Mouse (Mus musculus) midbrain, embryonic 14.5 days (tissue): ENCODE results near the gene Sugp1. TPM values are rescaled to one million over a fixed set of nuclear protein-coding genes. Genes with fewer than 3 reads are reported as not detected.
A peak's percentile ranks its signal among the peaks of the same experiment; 100 is the strongest.

Experiments
- ATAC-seq: fragments of 200-750 bp; cut with Nextera tagmentation; 2 replicates; pipeline ENCODE4 v1.8.0; 2017; ENCODE audit warnings: moderate number of reproducible peaks, moderate library complexity; ENCODE audit not compliant: low FRiP score, low TSS enrichment
- DNase-seq: peaks from one replicate; pipeline ENCODE4 v3.0.0-alpha.2; 2015
- H3K27ac ChIP-seq: fragments of 300-500 bp; sonication (generic); replicated peaks from 2 replicates; pipeline ENCODE4 v1.5.1; 2014; ENCODE audit warnings: mild to moderate bottlenecking, low read depth, low read length, moderate library complexity
- H3K27me3 ChIP-seq: fragments of 300-500 bp; sonication (generic); 2 replicates; pipeline ENCODE4 v1.6.1; 2014; ENCODE audit warnings: low read length, control low read depth, mixed read lengths; ENCODE audit not compliant: control insufficient read depth, insufficient read depth
- H3K36me3 ChIP-seq: fragments of 300-500 bp; sonication (generic); 2 replicates; pipeline ENCODE4 v1.6.1; 2014; ENCODE audit warnings: low read length, control low read depth; ENCODE audit not compliant: control insufficient read depth, insufficient read depth
- H3K4me1 ChIP-seq: fragments of 300-500 bp; sonication (generic); 2 replicates; pipeline ENCODE4 v1.6.1; 2014; ENCODE audit warnings: mild to moderate bottlenecking, antibody characterized with exemption, low read length, control low read depth; ENCODE audit not compliant: control insufficient read depth, insufficient read depth
- H3K4me2 ChIP-seq: fragments of 300-500 bp; sonication (generic); 2 replicates; pipeline ENCODE4 v1.6.1; 2014; ENCODE audit warnings: mild to moderate bottlenecking, low read length, moderate library complexity
- H3K4me3 ChIP-seq: fragments of 300-500 bp; sonication (generic); replicated peaks from 2 replicates; pipeline ENCODE4 v1.5.1; 2014; ENCODE audit warnings: low read depth, low read length
- H3K9ac ChIP-seq: fragments of 300-500 bp; sonication (generic); replicated peaks from 2 replicates; pipeline ENCODE4 v1.6.1; 2014; ENCODE audit warnings: mild to moderate bottlenecking, low read length, moderate library complexity
- H3K9me3 ChIP-seq: fragments of 300-500 bp; sonication (generic); 2 replicates; pipeline ENCODE4 v1.6.1; 2016; ENCODE audit warnings: low read length, control low read depth, mixed read lengths; ENCODE audit not compliant: control insufficient read depth
- WGBS: fragments of 180-500 bp; shearing (Covaris S2); extraction: QIAGEN DNeasy Blood & Tissue Kit; methylation state at CpG from one replicate; pipeline ENCODE4 v1.1.7; 2014; 5-methylcytosine and 5-hydroxymethylcytosine counted together
- polyA plus RNA-seq: library from polyadenylated mRNA; unstranded; fragments of >200 nt; fragmentation: Nextera tagmentation; extraction: Ambion mirVana; gene quantifications from 2 replicates; pipeline ENCODE4 v1.2.1, GENCODE M21; 2014

Gene Sugp1
- polyA plus RNA-seq, 1 experiment from 2014 or later = 52.7 TPM

- Histone ChIP-seq H3K4me1 (peaks cover 27% of the 10 kb centered on the region; the same call in 1 of the 2 replicates), H3K9me3 (no peaks in the 10 kb centered on the region), H3K27ac (no peak overlapping the region), H3K4me3 (no peak overlapping the region), H3K36me3 (no peaks in the 10 kb centered on the region), H3K4me2 (no peak overlapping the region), H3K9ac (no peak overlapping the region), H3K27me3 (peaks cover 69% of the 10 kb centered on the region)
- ATAC-seq (no peak), DNase-seq (no peak)
- 8% methylated on average over 7 of the region's 7 CpGs for WGBS
Measured at GRCm38 (mm10) chr8:70087237-70087636, 44.6 kb downstream of the Sugp1 start.

- peaks cover 61% of the 10 kb centered on the region for H3K27me3 ChIP-seq
Measured at GRCm38 (mm10) chr8:70087836-70088650, 45.4 kb downstream of the Sugp1 start.

GRCm38 (mm10) chr8:70089296-70089960, 46.8 kb downstream of the Sugp1 start:
- Histone ChIP-seq H3K4me2 (no peak overlapping the region), H3K4me3 (no peak overlapping the region), H3K4me1 (peaks cover 22% of the 10 kb centered on the region; the same call in 1 of the 2 replicates), H3K36me3 (peaks cover 9% of the 10 kb centered on the region), H3K9ac (no peak overlapping the region; the same call in 1 of the 2 replicates), H3K27ac (no peak overlapping the region; the same call in 1 of the 2 replicates), H3K27me3 (peaks cover 47% of the 10 kb centered on the region), H3K9me3 (no peaks in the 10 kb centered on the region)
- peak; percentile 61 for DNase-seq
- 35% methylated on average over 9 of the region's 9 CpGs for WGBS
- no peak for ATAC-seq

More at GRCm38 (mm10) chr8:70087836-70088650, 45.4 kb downstream of the Sugp1 start:
- H3K4me3 ChIP-seq = peak overlapping the region; percentile 43
- H3K4me1 ChIP-seq = peaks cover 27% of the 10 kb centered on the region; the same call in 1 of the 2 replicates
- 4% methylated on average over 56 of the region's 56 CpGs for WGBS
- H3K9me3 ChIP-seq = no peaks in the 10 kb centered on the region
- no peaks in the 10 kb centered on the region for H3K36me3 ChIP-seq
- peak overlapping the region; percentile 54 for H3K9ac ChIP-seq
- peak overlapping the region; percentile 81 for H3K4me2 ChIP-seq
- DNase-seq (peak; percentile 84), ATAC-seq (peak; percentile 61)
- no peak overlapping the region for H3K27ac ChIP-seq

- Histone ChIP-seq H3K4me2 (no peak overlapping the region), H3K4me1 (peaks cover 18% of the 10 kb centered on the region; the same call in 1 of the 2 replicates), H3K9ac (no peak overlapping the region), H3K9me3 (no peaks in the 10 kb centered on the region), H3K36me3 (peaks cover 42% of the 10 kb centered on the region), H3K27ac (0 out of 2 replicates have a peak overlapping the region, but pooled peaks have one; percentile 8), H3K4me3 (no peak overlapping the region), H3K27me3 (peaks cover 13% of the 10 kb centered on the region)
- no peak for ATAC-seq
- no peak for DNase-seq
- WGBS = 73% methylated on average over 8 of the region's 8 CpGs
Measured at GRCm38 (mm10) chr8:70092786-70093185, 50.2 kb downstream of the Sugp1 start.

- DNase-seq (no peak), ATAC-seq (no peak)
- H3K4me2 ChIP-seq = no peak overlapping the region
- H3K9me3 ChIP-seq = no peaks in the 10 kb centered on the region
- peaks cover 97% of the 10 kb centered on the region for H3K36me3 ChIP-seq
- H3K9ac ChIP-seq = no peak overlapping the region
- H3K4me3 ChIP-seq = no peak overlapping the region
- no peaks in the 10 kb centered on the region for H3K4me1 ChIP-seq
- H3K27ac ChIP-seq = no peak overlapping the region
- 81% methylated on average over 8 of the region's 8 CpGs for WGBS
- H3K27me3 ChIP-seq = no peaks in the 10 kb centered on the region
Measured at GRCm38 (mm10) chr8:70099276-70099675, 56.7 kb downstream of the Sugp1 start.

GRCm38 (mm10) chr8:70100241-70100640, 57.6 kb downstream of the Sugp1 start:
- 88% methylated on average over 8 of the region's 8 CpGs for WGBS
- DNase-seq (no peak), ATAC-seq (no peak)
- Histone ChIP-seq H3K4me2 (no peak overlapping the region), H3K9ac (no peak overlapping the region), H3K27me3 (no peaks in the 10 kb centered on the region), H3K27ac (no peak overlapping the region), H3K4me3 (no peak overlapping the region), H3K9me3 (no peaks in the 10 kb centered on the region), H3K4me1 (no peaks in the 10 kb centered on the region), H3K36me3 (peaks cover 97% of the 10 kb centered on the region)

GRCm38 (mm10) chr8:70104506-70104905, 61.9 kb downstream of the Sugp1 start:
- ATAC-seq = 0 out of 2 replicates have a peak, but pooled peaks have one; percentile 48

GRCm38 (mm10) chr8:70104922-70105321, 62.3 kb downstream of the Sugp1 start:
- H3K27me3 ChIP-seq = no peaks in the 10 kb centered on the region
- WGBS = 83% methylated on average over 7 of the region's 7 CpGs
- no peak for ATAC-seq

More at GRCm38 (mm10) chr8:70104506-70104905, 61.9 kb downstream of the Sugp1 start:
- Histone ChIP-seq H3K9ac (no peak overlapping the region), H3K27me3 (no peaks in the 10 kb centered on the region), H3K4me3 (no peak overlapping the region), H3K4me1 (no peaks in the 10 kb centered on the region), H3K36me3 (peaks cover 97% of the 10 kb centered on the region), H3K4me2 (no peak overlapping the region), H3K27ac (no peak overlapping the region), H3K9me3 (no peaks in the 10 kb centered on the region)
- peak; percentile 54 for DNase-seq
- 20% methylated on average over 6 of the region's 6 CpGs for WGBS

More at GRCm38 (mm10) chr8:70104922-70105321, 62.3 kb downstream of the Sugp1 start:
- Histone ChIP-seq H3K4me2 (no peak overlapping the region), H3K9me3 (no peaks in the 10 kb centered on the region), H3K27ac (no peak overlapping the region), H3K9ac (no peak overlapping the region), H3K4me3 (no peak overlapping the region), H3K36me3 (peaks cover 97% of the 10 kb centered on the region), H3K4me1 (no peaks in the 10 kb centered on the region)
- no peak for DNase-seq
